Mouse (Mus musculus) lung, postnatal 14 days (tissue): ENCODE results near the gene Prlr.

Experiments used
- DNase-seq: peaks from one replicate; pipeline ENCODE4 v3.0.0; 2021

Gene Prlr

DNA sequence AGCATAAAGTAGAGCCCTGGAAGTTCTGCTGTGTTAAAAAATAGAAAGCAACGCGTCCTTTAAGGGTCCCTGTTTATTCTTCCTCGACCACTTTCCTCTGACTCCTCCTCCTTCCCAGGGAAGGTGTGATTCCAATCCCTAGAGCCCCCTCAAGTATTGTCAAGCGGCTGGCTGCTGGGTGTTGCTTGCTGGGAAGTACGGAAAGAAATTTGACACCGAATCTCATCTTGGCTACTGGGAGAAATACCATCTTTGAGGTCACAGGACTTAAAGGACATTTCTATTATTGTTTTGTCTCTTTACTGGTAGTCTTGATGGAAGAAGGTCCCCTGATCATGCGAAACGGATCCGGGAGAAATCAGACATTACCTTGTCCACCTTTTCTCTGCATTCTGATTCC is at the start of gene Prlr:
Prlr (plus strand) TSS at position 156 of the 400 bp plus-strand sequence.
- DNase-seq, result no peak

DNA sequence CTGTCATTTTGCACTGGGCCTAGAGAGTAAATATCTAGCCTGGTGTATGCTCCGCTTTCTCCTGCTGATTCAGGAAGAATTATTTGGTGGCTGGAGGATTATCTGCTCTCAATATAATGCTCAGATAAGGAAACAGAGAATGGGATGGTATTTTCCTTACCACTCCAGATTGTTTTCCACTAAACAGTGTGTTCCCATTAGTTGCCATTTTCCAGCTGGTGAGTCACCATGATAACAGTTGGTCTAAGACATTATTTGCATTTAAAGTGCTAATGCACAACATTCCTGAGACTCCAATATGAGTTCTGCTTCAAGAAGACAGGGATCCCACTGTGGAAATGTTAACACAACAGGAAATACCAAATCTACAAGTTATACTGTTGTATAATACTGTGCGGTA is 43.3 kb upstream of the Prlr start:
- no peak for DNase-seq

DNA sequence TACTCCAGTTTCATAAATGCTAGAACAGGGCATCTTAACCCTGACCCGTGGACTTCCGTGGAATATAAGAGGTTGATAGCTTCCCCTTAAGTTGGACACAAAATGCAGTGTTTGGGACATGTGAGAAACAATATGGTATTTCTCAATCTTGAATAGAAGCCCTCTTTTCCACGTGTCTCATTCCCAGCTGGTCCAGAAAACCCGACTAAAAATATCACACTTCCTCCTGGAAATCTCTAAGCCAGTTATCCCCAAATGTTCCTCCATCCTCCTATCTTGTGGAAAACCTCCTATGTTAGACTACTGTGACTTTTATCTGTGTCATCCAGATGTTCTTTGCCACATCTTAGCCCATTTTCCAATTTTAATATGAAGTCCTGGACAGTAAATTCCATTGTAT is 42.1 kb upstream of the Prlr start:
- DNase-seq, result no peak

GRCm38 (mm10) chr15:10144520-10144919 is 32.5 kb upstream of the Prlr start:
- DNase-seq, result no peak

- DNase-seq, result no peak
Measured at GRCm38 (mm10) chr15:10148196-10148595, 28.8 kb upstream of the Prlr start.

GRCm38 (mm10) chr15:10160663-10161062 is 16.4 kb upstream of the Prlr start:
- no peak for DNase-seq

GRCm38 (mm10) chr15:10175078-10175477 is 2.0 kb upstream of the Prlr start:
- no peak for DNase-seq

DNA sequence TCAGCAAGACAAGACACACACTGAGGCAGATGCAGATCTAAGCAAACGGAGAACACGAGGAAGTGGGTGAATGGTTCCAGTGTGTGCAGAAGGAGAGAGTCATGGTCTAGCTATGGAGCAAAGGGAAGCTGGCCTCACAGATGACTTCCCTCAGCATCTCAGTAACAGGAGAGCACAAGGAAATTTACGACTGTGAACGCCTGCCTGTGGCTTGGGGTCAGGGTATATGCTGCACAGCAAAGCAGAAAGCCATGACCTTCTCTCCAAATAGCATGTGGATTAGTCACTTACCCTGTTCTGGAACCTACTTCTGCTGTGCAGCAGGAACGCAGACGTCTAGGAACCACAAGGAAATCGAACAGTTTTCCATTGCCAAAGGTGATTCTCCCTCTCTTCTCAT is 1.4 kb upstream of the Prlr start:
- DNase-seq, result no peak

DNA sequence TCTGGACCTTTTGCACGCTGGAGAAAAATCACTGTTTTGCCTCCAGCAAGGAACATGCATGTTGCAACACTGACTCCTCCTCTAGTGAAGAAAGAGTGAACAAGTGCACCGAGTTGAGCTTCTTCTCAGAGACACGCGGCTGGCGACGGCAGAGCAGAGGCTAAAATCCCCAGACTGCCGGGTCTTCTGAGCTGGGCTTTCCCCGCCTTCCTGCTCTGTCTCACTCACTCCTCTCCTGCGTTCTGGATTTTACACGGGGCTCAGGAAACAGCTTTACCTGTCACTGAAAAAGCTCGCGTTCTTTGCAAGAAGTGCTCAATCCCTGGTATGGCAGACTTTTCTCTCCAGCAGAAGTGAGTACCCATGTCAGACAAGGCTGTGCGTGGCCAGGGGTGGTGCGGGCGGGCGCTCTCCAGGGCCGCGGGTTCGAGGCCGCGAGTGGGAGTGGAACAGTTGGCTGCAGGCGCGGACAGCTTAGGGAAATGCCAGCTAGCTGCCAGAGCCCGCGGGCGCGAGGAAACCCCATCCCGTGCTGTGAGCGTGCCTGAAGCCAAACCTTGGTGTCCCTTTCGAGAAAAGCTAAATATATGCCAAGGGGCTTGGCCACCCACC is 587 bp downstream of the Prlr start:
- no peak for DNase-seq

DNA sequence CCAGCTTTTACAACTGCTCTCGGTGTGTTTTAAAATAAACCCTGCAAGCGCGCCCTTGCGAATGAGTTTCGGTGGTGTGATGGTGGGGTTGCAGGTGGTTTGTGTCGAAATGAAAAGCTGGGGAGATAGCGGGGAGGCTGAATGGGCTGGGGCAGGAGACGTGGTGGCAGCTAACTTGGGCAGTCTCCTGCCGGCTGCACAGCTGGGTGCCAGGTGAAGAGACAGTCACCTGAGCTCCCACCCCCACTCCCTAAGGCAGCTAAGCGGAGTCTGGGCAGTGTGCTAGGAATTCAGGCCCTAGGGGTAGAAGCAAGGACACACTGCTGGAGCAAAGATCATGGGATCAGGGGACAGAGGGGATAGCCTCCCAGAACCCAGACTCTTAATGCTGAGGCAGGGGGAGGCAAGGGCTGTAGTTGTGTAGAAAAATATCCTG is 1.1 kb downstream of the Prlr start:
- no peak for DNase-seq

DNA sequence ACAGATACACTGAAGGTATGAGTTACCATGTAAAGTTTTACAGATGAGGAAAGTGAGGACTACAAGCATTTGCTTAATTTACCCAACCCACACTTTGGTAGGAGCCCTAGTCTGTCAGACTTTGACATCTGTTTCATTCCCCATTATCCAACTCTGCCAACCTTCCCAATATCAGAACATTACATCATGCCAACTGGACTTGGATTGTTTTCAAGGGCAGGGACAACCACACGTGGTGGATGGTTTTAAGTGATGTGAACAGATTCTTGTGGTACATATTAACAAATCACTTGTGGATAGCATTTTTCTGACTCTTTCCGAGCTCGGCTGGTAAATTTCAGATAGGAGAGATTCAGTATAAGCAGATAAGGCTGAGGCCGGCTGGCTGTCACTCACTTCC is 3.7 kb downstream of the Prlr start:
- no peak for DNase-seq

DNA sequence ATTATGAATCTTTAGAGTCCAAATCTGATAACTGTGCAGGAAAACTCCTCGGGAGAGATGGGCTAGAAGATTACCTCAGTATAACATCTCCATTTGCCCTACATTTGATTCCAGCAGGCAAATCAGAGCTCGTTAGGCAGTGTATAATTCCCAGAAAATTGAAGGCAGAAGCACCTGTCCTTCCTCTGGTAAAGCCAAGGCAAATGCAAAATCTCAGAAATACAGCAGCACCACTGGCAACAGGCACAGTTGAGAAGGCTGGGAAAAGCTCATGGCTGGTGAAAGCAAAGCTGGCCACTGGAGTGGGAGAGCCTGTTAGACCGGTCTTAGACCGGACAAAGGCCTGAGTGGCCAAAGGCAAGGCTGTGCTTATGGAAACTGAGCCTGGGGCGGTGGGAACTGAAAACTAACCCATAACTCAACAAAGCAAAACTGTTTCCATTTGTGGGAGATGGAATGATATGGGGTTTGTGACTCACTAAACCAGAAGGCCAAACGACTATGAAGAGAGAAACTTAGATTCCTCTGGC is 15.1 kb downstream of the Prlr start:
- no peak for DNase-seq

DNA sequence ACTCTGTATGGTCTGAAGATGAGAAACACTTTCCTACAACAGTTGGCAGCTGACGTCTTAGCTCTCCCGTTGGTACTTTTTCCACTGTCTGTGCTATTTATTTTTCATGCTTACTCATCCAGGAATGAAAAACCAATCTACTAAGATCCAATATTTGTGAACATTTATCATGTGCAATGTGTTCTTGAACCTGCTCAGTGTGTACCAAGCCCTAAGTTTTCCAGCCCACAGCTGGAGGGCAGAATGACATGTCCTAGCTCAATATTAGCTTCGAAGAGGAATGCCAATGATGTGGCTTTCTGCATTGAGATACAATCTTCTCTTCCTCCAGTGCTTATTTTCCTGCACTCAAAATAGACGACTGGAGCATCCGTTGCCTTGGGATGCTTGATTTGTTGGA is 24.0 kb downstream of the Prlr start:
- no peak for DNase-seq

- DNase-seq, result no peak
Measured at GRCm38 (mm10) chr15:10202504-10203302, 25.7 kb downstream of the Prlr start.

DNA sequence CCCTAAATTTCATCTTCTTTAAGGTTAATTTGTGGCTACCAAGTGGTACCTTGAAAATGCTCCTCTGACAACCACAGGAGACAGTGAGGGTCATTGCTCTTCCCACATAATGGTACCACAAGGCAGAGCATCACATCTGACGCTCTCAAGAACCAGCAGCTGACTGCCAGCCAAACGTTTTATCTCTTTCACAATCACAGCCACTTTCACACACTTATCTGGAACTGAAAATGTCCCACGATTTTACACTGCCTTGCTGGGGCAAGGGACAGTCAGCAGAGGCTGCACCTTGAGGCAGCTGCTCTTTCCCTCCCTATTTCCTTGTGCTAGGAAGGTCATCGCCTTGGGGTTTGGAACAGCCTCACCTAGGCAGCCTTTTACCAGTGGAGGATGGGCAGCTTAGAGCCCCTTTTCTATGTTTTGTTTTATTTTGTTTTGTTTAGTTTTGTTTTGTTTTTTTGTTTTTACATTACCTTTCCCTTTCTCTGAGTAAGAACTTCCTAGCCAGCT is 33.3 kb downstream of the Prlr start:
- no peak for DNase-seq

DNA sequence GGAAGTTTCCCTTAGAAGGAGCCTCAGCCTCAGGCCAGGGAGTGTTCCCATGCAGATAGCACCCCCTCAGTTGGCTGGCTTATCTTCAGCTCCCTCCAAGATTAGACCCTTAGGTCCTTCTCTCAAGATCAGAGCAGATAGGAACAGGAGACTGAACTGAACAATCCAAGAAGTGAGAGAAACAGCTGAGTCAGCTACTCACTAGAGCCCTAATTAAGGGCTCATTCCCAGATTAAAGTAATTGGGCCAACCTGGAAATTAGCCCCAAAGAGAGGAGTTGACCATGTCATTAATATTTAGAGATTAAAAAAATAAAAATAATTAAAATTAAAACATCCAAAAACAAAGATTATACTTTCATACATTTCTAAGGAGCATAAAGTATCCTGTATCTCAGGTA is 35.0 kb downstream of the Prlr start:
- no peak for DNase-seq

- no peak for DNase-seq
Measured at GRCm38 (mm10) chr15:10213213-10213612, 36.2 kb downstream of the Prlr start.

DNA sequence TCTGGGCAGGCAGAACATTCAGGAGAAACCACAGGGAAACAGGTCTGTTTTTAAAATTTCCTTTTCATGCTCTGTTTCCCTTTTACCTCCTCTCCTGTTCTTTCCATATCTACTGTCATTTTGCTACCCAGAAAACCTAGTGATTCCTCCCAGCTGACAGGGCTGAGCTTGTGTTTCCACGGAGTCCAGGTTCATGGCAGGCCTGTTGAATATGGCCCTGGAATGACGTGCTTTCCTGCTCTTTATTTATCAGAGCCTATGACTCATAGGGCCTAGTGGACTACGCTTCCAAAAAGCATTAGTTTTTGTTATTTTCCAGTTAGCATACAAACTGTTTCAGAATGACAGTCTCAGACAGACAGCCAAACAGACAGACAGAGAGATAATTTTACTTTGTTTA is 36.7 kb downstream of the Prlr start:
- no peak for DNase-seq

DNA sequence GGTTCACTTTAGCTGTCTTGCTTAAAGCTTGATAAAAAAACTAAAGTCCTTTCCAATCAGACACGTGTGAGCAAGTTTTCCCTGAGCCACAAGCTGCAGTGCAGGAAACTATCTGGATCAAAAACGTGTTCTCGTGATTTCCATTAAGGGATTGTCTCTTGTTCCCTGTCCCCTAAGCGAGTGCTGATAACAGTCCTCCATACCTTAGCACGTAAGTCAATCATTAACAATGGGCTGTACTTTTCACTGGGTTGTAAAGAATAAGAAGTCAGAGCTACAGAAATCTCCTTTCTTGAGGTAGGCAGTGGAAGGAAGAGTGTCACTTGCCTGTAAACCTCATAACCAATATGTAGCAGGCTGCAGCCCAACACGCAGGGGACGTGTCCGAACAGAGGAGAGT is 38.7 kb downstream of the Prlr start:
- no peak for DNase-seq

DNA sequence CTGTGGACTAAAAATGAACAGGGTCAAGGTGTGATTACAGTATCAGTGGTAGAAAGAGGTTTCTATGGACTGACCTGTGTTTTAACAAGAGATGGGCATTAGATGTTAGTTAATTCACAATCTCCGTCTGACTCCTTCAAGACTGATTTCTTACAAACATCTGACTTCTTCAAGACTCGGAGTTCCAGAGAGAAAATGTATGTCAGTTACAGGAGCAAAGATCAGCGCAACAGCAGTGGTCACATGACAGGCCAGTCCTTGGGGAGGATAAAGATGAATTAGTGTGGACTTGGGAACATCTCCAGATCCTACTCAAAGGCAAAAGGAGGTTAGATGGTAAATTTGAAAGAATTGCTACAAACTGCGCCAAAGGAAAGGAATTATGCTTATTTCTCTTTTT is 39.2 kb downstream of the Prlr start:
- no peak for DNase-seq

GRCm38 (mm10) chr15:10223614-10224155 is 46.6 kb downstream of the Prlr start:
- DNase-seq, result no peak

DNA sequence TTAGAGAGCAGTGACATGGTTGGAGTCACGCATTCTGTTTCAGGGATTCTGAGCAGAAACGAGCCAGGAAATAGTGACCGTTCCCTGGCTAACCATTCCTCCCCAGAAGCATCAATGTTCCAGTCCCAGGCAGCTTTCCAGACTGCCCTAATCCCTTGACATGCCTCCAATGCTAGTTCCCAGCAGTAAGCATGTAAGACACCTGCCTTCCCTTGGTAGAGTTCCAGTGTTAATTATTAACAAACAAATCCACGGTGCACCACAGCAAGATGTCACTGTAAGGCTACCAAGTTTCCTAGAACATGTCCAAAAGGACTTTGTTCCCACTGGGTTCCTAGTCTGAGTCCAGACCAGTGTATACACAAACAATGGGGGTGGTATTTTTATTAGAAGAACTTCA is 48.7 kb downstream of the Prlr start:
- DNase-seq, result no peak

GRCm38 (mm10) chr15:10228636-10229035 is 51.6 kb downstream of the Prlr start:
- DNase-seq, result no peak

DNA sequence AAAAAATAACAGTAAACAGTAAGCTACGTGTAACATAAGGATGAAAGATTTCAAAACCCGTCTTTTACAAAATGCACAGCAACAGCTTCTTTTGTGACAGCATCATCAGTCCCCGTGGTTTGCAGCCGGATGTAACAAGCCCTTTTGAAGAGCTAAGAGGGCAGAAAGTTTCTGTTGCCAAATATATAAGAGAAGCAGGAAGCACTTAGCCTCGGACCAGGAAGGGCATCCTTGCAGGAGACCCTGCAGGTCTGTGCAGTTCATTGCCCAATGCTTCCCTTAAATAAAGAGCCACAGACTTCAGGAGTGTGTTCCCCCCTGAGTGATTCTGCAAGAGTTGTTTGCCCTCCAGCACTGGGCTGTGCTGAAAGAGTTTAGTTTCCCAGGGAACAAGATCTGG is 58.9 kb downstream of the Prlr start:
- no peak for DNase-seq
